Mouse (Mus musculus): ENCODE results near the gene Parvg. TPM values are rescaled to one million over a fixed set of nuclear protein-coding genes. Genes with fewer than 3 reads are reported as not detected.

Gene Parvg
- polyA plus RNA-seq, 1 experiment = 6.2 TPM

DNA sequence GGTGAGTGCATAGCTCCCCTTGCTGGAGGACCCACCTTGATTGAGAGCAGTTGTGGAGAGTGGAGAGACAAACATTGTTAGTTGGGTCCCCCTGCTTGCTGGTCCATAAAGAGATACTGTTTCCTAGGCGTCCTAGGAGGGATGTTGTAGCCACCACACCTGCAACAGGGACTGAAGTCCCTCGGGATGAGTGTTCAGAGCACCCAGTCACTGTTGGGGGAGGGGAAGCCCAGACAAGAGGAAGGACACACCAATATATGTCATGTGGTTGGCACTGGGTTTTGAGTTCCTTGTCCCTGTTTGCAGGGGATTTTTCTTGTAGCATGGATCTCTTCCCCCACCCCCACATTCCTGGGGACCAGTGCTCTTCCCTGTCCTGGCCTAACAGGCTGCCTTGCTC, 17.1 kb downstream of the Parvg start:
- 33% methylated on average over 2 of the region's 2 CpGs for WGBS
- DNase-seq (ENCODE audit: low read depth, low spot score) = no peak

- WGBS = 93% methylated on average over 4 of the region's 4 CpGs
Observed at GRCm38 (mm10) chr15:84348769-84349168, 24.9 kb downstream of the Parvg start.

GRCm38 (mm10) chr15:84349915-84350738, 26.3 kb downstream of the Parvg start:
- WGBS = 44% methylated on average over 14 of the region's 14 CpGs
- no peak for DNase-seq (ENCODE audit: low read depth, low spot score)

More at GRCm38 (mm10) chr15:84348769-84349168, 24.9 kb downstream of the Parvg start:
- DNase-seq (ENCODE audit: low read depth, low spot score) = no peak

GRCm38 (mm10) chr15:84351342-84351741, 27.5 kb downstream of the Parvg start:
- WGBS = 81% methylated on average over 7 of the region's 7 CpGs
- DNase-seq (ENCODE audit: low read depth, low spot score) = no peak

GRCm38 (mm10) chr15:84351915-84352844, 28.4 kb downstream of the Parvg start:
- 71% methylated on average over 21 of the region's 21 CpGs for WGBS
- no peak for DNase-seq (ENCODE audit: low read depth, low spot score)

GRCm38 (mm10) chr15:84355081-84355480, 31.3 kb downstream of the Parvg start:
- DNase-seq (ENCODE audit: low read depth, low spot score) = no peak
- WGBS = 71% methylated on average over 5 of the region's 5 CpGs

GRCm38 (mm10) chr15:84364746-84365145, 40.9 kb downstream of the Parvg start:
- WGBS = 84% methylated on average over 3 of the region's 3 CpGs
- no peak for DNase-seq (ENCODE audit: low read depth, low spot score)

DNA sequence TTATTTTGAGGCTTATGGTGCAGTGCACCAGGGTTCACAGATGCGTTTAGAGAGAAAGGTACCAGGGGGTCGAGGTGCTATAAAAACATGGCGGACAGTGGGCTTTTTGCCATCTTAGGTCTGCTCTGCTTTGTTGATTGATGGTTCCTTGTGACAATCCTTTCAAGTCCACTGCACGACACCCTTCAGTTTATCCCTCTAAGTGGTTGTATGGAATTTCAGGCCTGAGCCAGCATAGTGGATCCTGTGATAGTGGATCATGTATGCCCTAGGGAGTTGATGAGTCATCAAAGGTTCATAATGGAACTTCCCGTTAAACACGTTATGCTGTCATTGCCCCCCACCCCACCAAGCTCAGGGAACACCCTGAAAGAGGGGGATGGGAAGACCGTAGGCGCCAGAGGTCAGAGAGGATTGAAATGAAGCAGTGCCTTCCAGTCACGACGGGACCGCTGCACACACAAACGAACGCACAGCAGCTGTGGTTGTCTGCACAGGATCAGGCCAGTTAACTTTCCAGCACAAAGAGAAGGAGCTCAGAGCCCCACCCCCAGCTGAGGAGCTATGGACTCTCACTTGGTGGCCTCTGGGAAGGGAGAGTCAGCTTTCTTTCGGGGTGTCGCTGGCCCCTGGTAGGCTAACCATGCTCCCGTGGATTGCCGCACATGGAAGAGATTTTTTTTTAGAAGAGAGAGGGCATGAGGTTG, 42.0 kb downstream of the Parvg start:
- no peak for DNase-seq (ENCODE audit: low read depth, low spot score)
- 69% methylated on average over 17 of the region's 17 CpGs for WGBS

GRCm38 (mm10) chr15:84366574-84366989, 42.8 kb downstream of the Parvg start:
- WGBS = 90% methylated on average over 10 of the region's 10 CpGs
- no peak for DNase-seq (ENCODE audit: low read depth, low spot score)

GRCm38 (mm10) chr15:84367402-84367801, 43.6 kb downstream of the Parvg start:
- no peak for DNase-seq (ENCODE audit: low read depth, low spot score)

GRCm38 (mm10) chr15:84372801-84373200, 49.0 kb downstream of the Parvg start:
- peak; percentile 55 for DNase-seq (ENCODE audit: low read depth, low spot score)
- 25% methylated on average over 5 of the region's 5 CpGs for WGBS

More at GRCm38 (mm10) chr15:84367402-84367801, 43.6 kb downstream of the Parvg start:
- 66% methylated on average over 8 of the region's 8 CpGs for WGBS

DNA sequence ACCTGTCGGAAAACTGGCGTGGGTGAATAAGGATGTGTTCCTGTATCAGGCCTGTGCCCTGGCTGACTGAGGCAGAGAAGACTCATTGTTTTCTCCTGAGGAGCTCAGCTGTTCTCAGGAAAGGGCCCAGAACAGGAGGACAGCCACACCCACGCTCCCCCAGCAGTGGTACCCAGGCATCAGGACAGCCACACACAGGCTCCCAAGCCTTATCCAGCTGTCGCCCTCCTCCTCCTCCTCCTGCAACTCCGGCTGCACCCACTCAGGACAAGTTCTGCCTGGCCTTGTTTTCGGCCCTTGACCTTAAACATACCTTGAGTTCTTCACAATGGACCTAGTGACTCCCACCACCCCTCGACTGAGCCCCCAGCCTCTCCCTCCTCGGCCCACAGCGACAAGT, 54.9 kb downstream of the Parvg start:
- WGBS = 85% methylated on average over 9 of the region's 9 CpGs
- no peak for DNase-seq (ENCODE audit: low read depth, low spot score)

- DNase-seq (ENCODE audit: low read depth, low spot score) = peak; percentile 43
- WGBS = 25% methylated on average over 10 of the region's 10 CpGs
Observed at GRCm38 (mm10) chr15:84380181-84380580, 56.4 kb downstream of the Parvg start.

- DNase-seq (ENCODE audit: low read depth, low spot score) = no peak
- 89% methylated on average over 9 of the region's 9 CpGs for WGBS
Observed at GRCm38 (mm10) chr15:84384066-84384465, 60.2 kb downstream of the Parvg start.

DNA sequence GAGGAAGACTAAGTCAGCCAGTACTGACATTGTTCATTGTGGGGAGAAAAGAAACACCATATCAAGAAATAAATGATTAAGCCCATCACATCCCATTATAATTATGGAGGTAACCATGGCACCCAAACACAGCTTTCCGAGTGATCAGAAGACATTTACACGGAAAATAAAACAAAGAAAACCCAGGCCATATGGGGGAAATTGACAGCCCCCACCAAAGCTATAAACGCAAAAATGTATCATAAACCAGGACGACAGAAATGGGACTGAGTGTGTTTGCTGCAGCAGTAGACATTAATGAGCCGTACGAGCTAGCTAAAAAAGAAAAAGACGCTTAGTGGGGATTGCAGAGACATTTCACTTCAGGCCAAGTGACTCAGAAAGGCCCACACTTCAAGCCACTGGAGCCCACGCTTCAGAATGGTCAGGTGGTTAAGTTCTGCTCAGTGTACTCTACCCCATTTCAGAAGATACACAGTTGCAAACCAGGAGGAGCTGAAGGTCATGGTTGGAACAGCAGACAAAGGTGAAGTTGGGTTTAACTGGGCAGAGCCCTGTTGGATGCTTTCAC, 62.3 kb downstream of the Parvg start:
- DNase-seq (ENCODE audit: low read depth, low spot score) = no peak
- 36% methylated on average over 8 of the region's 8 CpGs for WGBS

- 87% methylated on average over 8 of the region's 8 CpGs for WGBS
- no peak for DNase-seq (ENCODE audit: low read depth, low spot score)
Observed at GRCm38 (mm10) chr15:84388698-84389131, 64.9 kb downstream of the Parvg start.

DNA sequence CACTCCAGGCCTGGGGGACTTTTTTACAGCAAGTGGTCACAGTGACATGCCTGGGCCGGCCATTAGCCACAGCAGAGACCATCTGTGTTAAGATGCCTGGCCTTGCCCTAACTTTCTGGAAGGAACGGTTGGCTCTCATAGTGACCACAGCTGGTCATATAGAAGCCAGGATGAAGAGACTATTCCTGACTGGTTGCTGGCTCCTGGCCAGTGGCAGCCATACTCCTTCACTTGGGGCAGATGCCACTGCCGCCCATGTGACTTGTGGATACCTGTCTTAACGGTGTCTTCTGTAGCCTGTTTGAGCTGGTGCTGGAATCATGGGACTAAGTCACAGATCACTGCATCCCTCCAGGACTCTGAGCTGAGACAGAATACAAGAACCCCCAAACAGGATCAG, 68.3 kb downstream of the Parvg start:
- whole genome bisulfite sequencing = 93% methylated on average over 4 of the region's 4 CpGs
- DNase-seq (ENCODE audit: low read depth, low spot score) = no peak
